Mouse (Mus musculus) hindbrain, postnatal 0 days (tissue): ENCODE measurements around the gene Olfr61. TPM values are rescaled to one million over a fixed set of nuclear protein-coding genes. Genes with fewer than 3 reads are reported as not detected.

Experiments
- ATAC-seq: fragments of 200-750 bp; cut with Nextera tagmentation; 2 replicates; pipeline ENCODE4 v1.8.0; 2017; ENCODE audit warnings: mild to moderate bottlenecking, moderate TSS enrichment, moderate library complexity
- DNase-seq: peaks from one replicate; pipeline ENCODE4 v3.0.0-alpha.2; 2015; ENCODE audit warnings: low spot score
- H3K27ac ChIP-seq: fragments of 300-500 bp; sonication (generic); 2 replicates; pipeline ENCODE4 v1.5.1; 2014; ENCODE audit warnings: mild to moderate bottlenecking
- H3K27me3 ChIP-seq: fragments of 300-500 bp; sonication (generic); 2 replicates; pipeline ENCODE4 v1.6.1; 2014; ENCODE audit warnings: low read length, mixed read lengths; ENCODE audit not compliant: insufficient read depth
- H3K36me3 ChIP-seq: fragments of 300-500 bp; sonication (generic); 2 replicates; pipeline ENCODE4 v1.6.1; 2014; ENCODE audit warnings: low read length, mixed read lengths; ENCODE audit not compliant: insufficient read depth
- H3K4me1 ChIP-seq: fragments of 300-500 bp; sonication (generic); 2 replicates; pipeline ENCODE4 v1.6.1; 2014; ENCODE audit warnings: antibody characterized with exemption, low read length, mixed read lengths; ENCODE audit not compliant: insufficient read depth
- H3K4me2 ChIP-seq: fragments of 300-500 bp; sonication (generic); 2 replicates; pipeline ENCODE4 v1.6.1; 2014; ENCODE audit warnings: low read depth, mild to moderate bottlenecking, low read length, moderate library complexity, mixed read lengths
- H3K4me3 ChIP-seq: fragments of 300-500 bp; sonication (generic); 2 replicates; pipeline ENCODE4 v1.5.1; 2014; ENCODE audit warnings: low read length
- H3K9ac ChIP-seq: fragments of 300-500 bp; sonication (generic); replicated peaks from 2 replicates; pipeline ENCODE4 v1.6.1; 2014; ENCODE audit warnings: mild to moderate bottlenecking, low read length, moderate library complexity, mixed read lengths
- H3K9me3 ChIP-seq: fragments of 300-500 bp; sonication (generic); 2 replicates; pipeline ENCODE4 v1.6.1; 2016; ENCODE audit warnings: low read length, mixed read lengths
- CTCF ChIP-seq: IDR thresholded peaks from 2 replicates; pipeline ENCODE4 v1.5.1; 2016; ENCODE audit warnings: antibody characterized with exemption, control low read depth, low read depth
- WGBS: fragments of 180-500 bp; shearing (Covaris S2); extraction: QIAGEN DNeasy Blood & Tissue Kit; methylation state at CpG from one replicate; pipeline ENCODE4 v1.1.7; 2014; 5-methylcytosine and 5-hydroxymethylcytosine counted together
- polyA plus RNA-seq: library from polyadenylated mRNA; unstranded; fragments of >200 nt; fragmentation: Nextera tagmentation; extraction: Ambion mirVana; gene quantifications from 2 replicates; pipeline ENCODE4 v1.2.1, GENCODE M21; 2015
- total RNA-seq: library from RNA; depleted of rRNA; stranded (reverse); fragments of >200 nt; gene quantifications from 2 replicates; pipeline ENCODE4 v1.2.3, GENCODE M21; 2014; rRNA removed

Olfr61 gene
- total and polyA plus RNA-seq, 2 experiments from 2014 or later: not detected

DNA sequence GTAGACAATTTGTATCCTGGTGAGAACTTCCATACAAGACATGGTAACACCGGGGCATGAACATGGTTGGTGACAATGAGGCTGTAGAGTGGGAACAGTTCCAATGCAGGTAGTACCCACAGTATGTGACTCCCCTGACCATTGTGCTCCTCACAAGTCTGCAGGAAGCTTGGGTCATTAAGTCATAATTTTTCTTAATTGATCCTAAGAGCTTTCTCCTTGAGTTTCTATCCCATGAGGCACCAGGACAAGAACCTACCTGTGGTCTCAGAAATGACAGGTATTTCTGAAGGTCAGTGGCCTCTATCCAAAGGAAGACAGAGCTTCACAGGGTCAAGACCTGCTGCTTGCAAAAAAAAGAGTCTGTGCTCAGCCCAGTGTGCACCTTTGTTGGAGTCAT is 52.9 kb downstream of the Olfr61 start, which contains the start of gene Olfr45:
Gene Olfr45 (plus strand): TSS at position 301 of the 400 bp plus-strand sequence.
- H3K27me3 ChIP-seq: no peaks in the 10 kb centered on the region
- TF ChIP-seq CTCF: no peak

More for the DNA sequence above, 52.9 kb downstream of the Olfr61 start, which contains the start of gene Olfr45:
- no peak for ATAC-seq
- Histone ChIP-seq H3K4me1 (no peaks in the 10 kb centered on the region), H3K4me3 (no peak within 1 kb of the TSS), H3K36me3 (no peaks in the 10 kb centered on the region), H3K9ac (no peak within 1 kb of the TSS), H3K27ac (no peak within 1 kb of the TSS), H3K4me2 (no peak within 1 kb of the TSS), H3K9me3 (no peaks in the 10 kb centered on the region)
- DNase-seq: no peak
- 85% methylated on average over 1 of the region's 1 CpGs for WGBS

Other genes with a start within 250 kb of the Olfr61 start
- not detected in 2 replicates for gene Olfr531, start 226.1 kb upstream of the Olfr61 start, total RNA-seq
- gene Olfr531, start 226.1 kb upstream of the Olfr61 start, polyA plus RNA-seq: not detected in 2 replicates
- not detected in 2 replicates for gene Olfr532, start 207.3 kb upstream of the Olfr61 start, total RNA-seq
- not detected in 2 replicates for gene Olfr532, start 207.3 kb upstream of the Olfr61 start, polyA plus RNA-seq
- gene Olfr533, start 165.6 kb upstream of the Olfr61 start, total RNA-seq: not detected in 2 replicates
- not detected in 2 replicates for gene Olfr533, start 165.6 kb upstream of the Olfr61 start, polyA plus RNA-seq
- gene Olfr535, start 144.8 kb upstream of the Olfr61 start, total RNA-seq: not detected in 2 replicates
- not detected in 2 replicates for gene Olfr535, start 144.8 kb upstream of the Olfr61 start, polyA plus RNA-seq
- not detected in 2 replicates for gene Olfr536, start 121.6 kb upstream of the Olfr61 start, total RNA-seq
- not detected in 2 replicates for gene Olfr536, start 121.6 kb upstream of the Olfr61 start, polyA plus RNA-seq
- gene Olfr538, start 61.1 kb upstream of the Olfr61 start, total RNA-seq: not detected in 2 replicates
- not detected in 2 replicates for gene Olfr538, start 61.1 kb upstream of the Olfr61 start, polyA plus RNA-seq
- gene Olfr46, start 27.7 kb upstream of the Olfr61 start, total RNA-seq: not detected in 2 replicates
- gene Olfr46, start 27.7 kb upstream of the Olfr61 start, polyA plus RNA-seq: 0.03 TPM in 1 of 2 replicates, not detected in the other
- not detected in 2 replicates for gene Olfr53, start 17.5 kb downstream of the Olfr61 start, total RNA-seq
- not detected in 2 replicates for gene Olfr53, start 17.5 kb downstream of the Olfr61 start, polyA plus RNA-seq
- 0.05 TPM in 1 of 2 replicates, not detected in the other for gene Olfr539, start 31.0 kb downstream of the Olfr61 start, total RNA-seq
- 0.01 TPM in 1 of 2 replicates, not detected in the other for gene Olfr539, start 31.0 kb downstream of the Olfr61 start, polyA plus RNA-seq
- gene Olfr45, start 53.0 kb downstream of the Olfr61 start, total RNA-seq: not detected in 2 replicates
- not detected in 2 replicates for gene Olfr45, start 53.0 kb downstream of the Olfr61 start, polyA plus RNA-seq
- gene Olfr541, start 68.3 kb downstream of the Olfr61 start, total RNA-seq: not detected in 2 replicates
- not detected in 2 replicates for gene Olfr541, start 68.3 kb downstream of the Olfr61 start, polyA plus RNA-seq
- gene Cyp2e1, start 134.8 kb downstream of the Olfr61 start, total RNA-seq: not detected in 2 replicates
- gene Cyp2e1, start 134.8 kb downstream of the Olfr61 start, polyA plus RNA-seq: not detected in 2 replicates
- gene Syce1, start 158.9 kb downstream of the Olfr61 start, total RNA-seq: 0.29 TPM in 1 of 2 replicates, not detected in the other
- gene Syce1, start 158.9 kb downstream of the Olfr61 start, polyA plus RNA-seq: 0.59 and 0.68 TPM in 2 replicates
- 20.2 and 23.7 TPM in 2 replicates for gene Zfp941, start 193.2 kb downstream of the Olfr61 start, total RNA-seq
- gene Zfp941, start 193.2 kb downstream of the Olfr61 start, polyA plus RNA-seq: 19.3 and 20.0 TPM in 2 replicates
- gene Urah, start 206.0 kb downstream of the Olfr61 start, total RNA-seq: 0.37 TPM in 1 of 2 replicates, not detected in the other
- gene Urah, start 206.0 kb downstream of the Olfr61 start, polyA plus RNA-seq: 0.43 and 0.80 TPM in 2 replicates
- not detected in 2 replicates for gene Scgb1c1, start 216.6 kb downstream of the Olfr61 start, total RNA-seq
- 0.61 TPM in 1 of 2 replicates, not detected in the other for gene Scgb1c1, start 216.6 kb downstream of the Olfr61 start, polyA plus RNA-seq
- 0.18 and 0.42 TPM in 2 replicates for gene Odf3, start 218.8 kb downstream of the Olfr61 start, total RNA-seq
- 0.19 and 0.43 TPM in 2 replicates for gene Odf3, start 218.8 kb downstream of the Olfr61 start, polyA plus RNA-seq
- gene Gm45785, start 227.4 kb downstream of the Olfr61 start, total RNA-seq: 0.47 and 1.9 TPM in 2 replicates
- not detected in 2 replicates for gene Gm45785, start 227.4 kb downstream of the Olfr61 start, polyA plus RNA-seq
- 91.8 and 117 TPM in 2 replicates for gene Ric8a, start 228.0 kb downstream of the Olfr61 start, total RNA-seq
- 85.8 and 89.9 TPM in 2 replicates for gene Ric8a, start 228.0 kb downstream of the Olfr61 start, polyA plus RNA-seq
- 17.8 and 18.9 TPM in 2 replicates for gene Bet1l, start 228.6 kb downstream of the Olfr61 start, total RNA-seq
- 47.1 and 52.6 TPM in 2 replicates for gene Bet1l, start 228.6 kb downstream of the Olfr61 start, polyA plus RNA-seq